Mouse (Mus musculus) subcutaneous adipose tissue, adult 2 months (tissue): Measurements from ENCODE around the gene Zfp768. TPM values are rescaled to one million over a fixed set of nuclear protein-coding genes. Genes with fewer than 3 reads are reported as not detected.

Source experiments
- polyA plus RNA-seq: library from polyadenylated mRNA; depleted of rRNA; stranded (reverse); fragments of >200 nt; gene quantifications from 2 replicates; pipeline ENCODE4 v1.2.3, GENCODE M21; 2012; ENCODE audit warnings: low replicate concordance; rRNA removed

Gene Zfp768
- polyA plus RNA-seq = 24.9 and 37.2 TPM in 2 replicates

GRCm38 (mm10) chr7:127345512-127346325 lies at the start of gene Zfp768:
Zfp768 (minus strand) TSS chr7:127345589.

GRCm38 (mm10) chr7:127393157-127393943 lies 48.0 kb upstream of the Zfp768 start, which contains the start of gene E430018J23Rik:
E430018J23Rik (minus strand) TSS chr7:127393629.

GRCm38 (mm10) chr7:127386641-127387392 lies 41.4 kb upstream of the Zfp768 start, which contains the start of gene 9130019O22Rik:
9130019O22Rik (minus strand) TSS chr7:127387166.

GRCm38 (mm10) chr7:127375271-127376245 lies 30.2 kb upstream of the Zfp768 start, which contains the start of gene Zfp747:
Zfp747 (minus strand) TSS chr7:127376050.

DNA sequence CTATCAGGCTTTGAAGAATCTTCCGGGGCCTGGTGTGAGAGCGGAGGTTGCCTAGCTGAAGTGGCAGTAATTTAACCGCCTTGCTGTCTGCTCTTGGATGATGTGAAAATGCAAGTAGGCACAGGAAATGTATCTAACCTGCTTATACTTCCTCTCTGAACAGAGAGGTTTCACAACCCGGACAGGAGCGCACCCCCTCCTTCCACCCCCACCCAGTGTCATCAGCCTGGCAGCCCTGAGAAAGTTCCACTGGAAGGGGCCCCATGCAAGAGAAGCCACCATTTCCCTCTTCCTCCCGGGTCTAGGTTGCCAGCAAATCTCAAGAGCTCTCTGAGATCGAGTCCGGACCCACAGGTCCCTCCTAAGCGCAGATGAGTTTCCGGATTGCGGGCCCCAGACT lies 49.3 kb downstream of the Zfp768 start, which contains the start of gene Itgal:
Gene Itgal (plus strand): TSS at position 163 of the 400 bp plus-strand sequence.

Other genes starting within 250 kb of the Zfp768 start
- 1.3 and 3.4 TPM in 2 replicates for gene Qprt, start 223.4 kb downstream of the Zfp768 start, polyA plus RNA-seq
- 2.4 and 3.1 TPM in 2 replicates for gene Spn, start 207.8 kb downstream of the Zfp768 start, polyA plus RNA-seq
- gene Cd2bp2, start 149.5 kb downstream of the Zfp768 start, polyA plus RNA-seq = 26.3 and 45.0 TPM in 2 replicates
- 29.5 and 47.5 TPM in 2 replicates for gene Tbc1d10b, start 137.1 kb downstream of the Zfp768 start, polyA plus RNA-seq
- 1.3 and 1.5 TPM in 2 replicates for gene Mylpf, start 136.7 kb downstream of the Zfp768 start, polyA plus RNA-seq
- 5.3 and 22.2 TPM in 2 replicates for gene Zfp553, start 112.5 kb downstream of the Zfp768 start, polyA plus RNA-seq
- gene Sept1, start 112.5 kb downstream of the Zfp768 start, polyA plus RNA-seq = 18.4 and 23.6 TPM in 2 replicates
- 43.2 and 112 TPM in 2 replicates for gene Zfp771, start 101.3 kb downstream of the Zfp768 start, polyA plus RNA-seq
- 47.0 and 71.1 TPM in 2 replicates for gene Dctpp1, start 84.9 kb downstream of the Zfp768 start, polyA plus RNA-seq
- gene Sephs2, start 71.5 kb downstream of the Zfp768 start, polyA plus RNA-seq = 30.3 and 33.1 TPM in 2 replicates
- gene Itgal, start 49.3 kb downstream of the Zfp768 start, polyA plus RNA-seq = 5.0 and 11.6 TPM in 2 replicates
- gene Zfp747, start 30.5 kb upstream of the Zfp768 start, polyA plus RNA-seq = 5.7 and 10.7 TPM in 2 replicates
- gene 9130019O22Rik, start 41.6 kb upstream of the Zfp768 start, polyA plus RNA-seq = 2.8 and 5.8 TPM in 2 replicates
- 4.3 and 9.6 TPM in 2 replicates for gene E430018J23Rik, start 48.0 kb upstream of the Zfp768 start, polyA plus RNA-seq
- gene Zfp764, start 61.2 kb upstream of the Zfp768 start, polyA plus RNA-seq = 5.8 and 8.7 TPM in 2 replicates
- gene Zfp688, start 76.5 kb upstream of the Zfp768 start, polyA plus RNA-seq = 17.0 and 24.9 TPM in 2 replicates
- gene Zfp689, start 103.6 kb upstream of the Zfp768 start, polyA plus RNA-seq = 2.5 and 5.1 TPM in 2 replicates
- 65.7 and 102 TPM in 2 replicates for gene Prr14, start 114.0 kb upstream of the Zfp768 start, polyA plus RNA-seq
- gene Fbrs, start 133.6 kb upstream of the Zfp768 start, polyA plus RNA-seq = 20.0 and 36.9 TPM in 2 replicates
- gene Srcap, start 166.4 kb upstream of the Zfp768 start, polyA plus RNA-seq = 10.6 and 30.1 TPM in 2 replicates
- 14.3 and 19.8 TPM in 2 replicates for gene Gm42715, start 174.0 kb upstream of the Zfp768 start, polyA plus RNA-seq
- not detected in 2 replicates for gene Tmem265, start 215.8 kb upstream of the Zfp768 start, polyA plus RNA-seq
- 59.0 and 79.2 TPM in 2 replicates for gene Phkg2, start 227.8 kb upstream of the Zfp768 start, polyA plus RNA-seq
- gene Ccdc189, start 243.0 kb upstream of the Zfp768 start, polyA plus RNA-seq = 7.2 and 7.9 TPM in 2 replicates
- 26.1 and 45.6 TPM in 2 replicates for gene Rnf40, start 243.2 kb upstream of the Zfp768 start, polyA plus RNA-seq